Mouse (Mus musculus) embryonic facial prominence, embryonic 10.5 days (tissue): ENCODE results near the gene Atm. TPM values are rescaled to one million over a fixed set of nuclear protein-coding genes. Genes with fewer than 3 reads are reported as not detected.

ENCODE experiments used
- DNase-seq: peaks from one replicate; pipeline ENCODE4 v3.0.0-alpha.2; 2017; ENCODE audit warnings: low spot score
- H3K27ac ChIP-seq: fragments of 300-500 bp; sonication (generic); replicated peaks from 2 replicates; pipeline ENCODE4 v1.5.1; 2016; ENCODE audit warnings: mild to moderate bottlenecking
- H3K27me3 ChIP-seq: fragments of 300-500 bp; sonication (generic); replicated peaks from 2 replicates; pipeline ENCODE4 v1.6.1; 2016; ENCODE audit warnings: low read depth, mild to moderate bottlenecking; ENCODE audit not compliant: poor library complexity, severe bottlenecking
- H3K36me3 ChIP-seq: fragments of 300-500 bp; sonication (generic); replicated peaks from 2 replicates; pipeline ENCODE4 v1.6.1; 2016; ENCODE audit warnings: mild to moderate bottlenecking, moderate library complexity
- H3K4me1 ChIP-seq: fragments of 300-500 bp; sonication (generic); 2 replicates; pipeline ENCODE4 v1.6.1; 2016
- H3K4me3 ChIP-seq: fragments of 300-500 bp; sonication (generic); 2 replicates; pipeline ENCODE4 v1.5.1; 2016; ENCODE audit warnings: mild to moderate bottlenecking, moderate library complexity
- H3K9me3 ChIP-seq: fragments of 300-500 bp; sonication (generic); 2 replicates; pipeline ENCODE4 v1.6.1; 2016; ENCODE audit warnings: mild to moderate bottlenecking
- WGBS: fragments of 180-500 bp; shearing (Covaris S2); methylation state at CpG from one replicate; pipeline ENCODE4 v1.1.7; 2016; 5-methylcytosine and 5-hydroxymethylcytosine counted together
- polyA plus RNA-seq: library from polyadenylated mRNA; unstranded; fragments of >200 nt; fragmentation: Nextera tagmentation; extraction: Ambion mirVana; gene quantifications from 2 replicates; pipeline ENCODE4 v1.2.1, GENCODE M21; 2016

The Atm gene
- polyA plus RNA-seq, 1 experiment from 2014 or later: 19.3 TPM

GRCm38 (mm10) chr9:53472806-53473518 is 63.6 kb downstream of the Atm start:
- Histone ChIP-seq H3K36me3 (peaks cover 48% of the 10 kb centered on the region), H3K4me1 (no peaks in the 10 kb centered on the region), H3K9me3 (no peaks in the 10 kb centered on the region), H3K4me3 (no peak overlapping the region), H3K27me3 (no peaks in the 10 kb centered on the region), H3K27ac (no peak overlapping the region)
- no peak for DNase-seq
- WGBS: 90% methylated on average over 9 of the region's 9 CpGs

GRCm38 (mm10) chr9:53452038-53452437 is 84.5 kb downstream of the Atm start:
- DNase-seq: no peak
- Histone ChIP-seq H3K4me1 (no peaks in the 10 kb centered on the region), H3K9me3 (no peaks in the 10 kb centered on the region), H3K4me3 (no peak overlapping the region), H3K36me3 (peaks cover 90% of the 10 kb centered on the region), H3K27me3 (no peaks in the 10 kb centered on the region), H3K27ac (no peak overlapping the region)
- WGBS: 98% methylated on average over 2 of the region's 2 CpGs

- H3K4me3 ChIP-seq: no peak overlapping the region
- DNase-seq: no peak
- WGBS: 89% methylated on average over 1 of the region's 1 CpGs
- no peaks in the 10 kb centered on the region for H3K27me3 ChIP-seq
- no peaks in the 10 kb centered on the region for H3K9me3 ChIP-seq
- no peak overlapping the region for H3K27ac ChIP-seq
- no peaks in the 10 kb centered on the region for H3K4me1 ChIP-seq
- peaks cover 90% of the 10 kb centered on the region for H3K36me3 ChIP-seq
Measured at GRCm38 (mm10) chr9:53450609-53451008, 85.9 kb downstream of the Atm start.

GRCm38 (mm10) chr9:53435830-53436570 is 100.5 kb downstream of the Atm start:
- no peaks in the 10 kb centered on the region for H3K9me3 ChIP-seq
- no peak overlapping the region for H3K4me3 ChIP-seq
- H3K27me3 ChIP-seq: no peaks in the 10 kb centered on the region
- no peaks in the 10 kb centered on the region for H3K4me1 ChIP-seq
- DNase-seq: no peak
- H3K36me3 ChIP-seq: peaks cover 33% of the 10 kb centered on the region
- no peak overlapping the region for H3K27ac ChIP-seq
- 92% methylated on average over 14 of the region's 14 CpGs for WGBS

- WGBS: 85% methylated on average over 3 of the region's 3 CpGs
Measured at GRCm38 (mm10) chr9:53427638-53428037, 108.9 kb downstream of the Atm start.

GRCm38 (mm10) chr9:53426726-53427125 is 109.8 kb downstream of the Atm start:
- WGBS: 91% methylated on average over 3 of the region's 3 CpGs
- no peak for DNase-seq
- H3K9me3 ChIP-seq: no peaks in the 10 kb centered on the region
- H3K36me3 ChIP-seq: no peaks in the 10 kb centered on the region
- H3K27ac ChIP-seq: no peak overlapping the region
- no peaks in the 10 kb centered on the region for H3K4me1 ChIP-seq
- H3K27me3 ChIP-seq: no peaks in the 10 kb centered on the region
- H3K4me3 ChIP-seq: no peak overlapping the region

More at GRCm38 (mm10) chr9:53427638-53428037, 108.9 kb downstream of the Atm start:
- H3K4me1 ChIP-seq: no peaks in the 10 kb centered on the region
- DNase-seq: no peak
- H3K27me3 ChIP-seq: no peaks in the 10 kb centered on the region
- H3K4me3 ChIP-seq: no peak overlapping the region
- H3K27ac ChIP-seq: no peak overlapping the region
- H3K36me3 ChIP-seq: no peaks in the 10 kb centered on the region
- no peaks in the 10 kb centered on the region for H3K9me3 ChIP-seq

GRCm38 (mm10) chr9:53422133-53422896 is 114.2 kb downstream of the Atm start:
- no peak overlapping the region for H3K27ac ChIP-seq
- H3K4me3 ChIP-seq: no peak overlapping the region
- no peaks in the 10 kb centered on the region for H3K27me3 ChIP-seq
- H3K9me3 ChIP-seq: peaks cover 7% of the 10 kb centered on the region; the same call in 1 of the 2 replicates
- H3K36me3 ChIP-seq: no peaks in the 10 kb centered on the region
- DNase-seq: no peak
- 72% methylated on average over 9 of the region's 9 CpGs for WGBS
- H3K4me1 ChIP-seq: no peaks in the 10 kb centered on the region

- H3K36me3 ChIP-seq: no peaks in the 10 kb centered on the region
- H3K27me3 ChIP-seq: no peaks in the 10 kb centered on the region
- WGBS: 94% methylated on average over 3 of the region's 3 CpGs
- H3K4me1 ChIP-seq: peaks cover 13% of the 10 kb centered on the region
- no peak overlapping the region for H3K27ac ChIP-seq
- H3K4me3 ChIP-seq: no peak overlapping the region
- H3K9me3 ChIP-seq: no peaks in the 10 kb centered on the region
- no peak for DNase-seq
Measured at GRCm38 (mm10) chr9:53409427-53409826, 127.1 kb downstream of the Atm start.

- H3K27ac ChIP-seq: no peak overlapping the region
- no peak overlapping the region for H3K4me3 ChIP-seq
- DNase-seq: no peak
- H3K27me3 ChIP-seq: no peaks in the 10 kb centered on the region
- H3K9me3 ChIP-seq: no peaks in the 10 kb centered on the region
- 83% methylated on average over 2 of the region's 2 CpGs for WGBS
- no peaks in the 10 kb centered on the region for H3K36me3 ChIP-seq
- H3K4me1 ChIP-seq: peaks cover 15% of the 10 kb centered on the region
Measured at GRCm38 (mm10) chr9:53408953-53409361, 127.6 kb downstream of the Atm start.

GRCm38 (mm10) chr9:53408548-53408947 is 128.0 kb downstream of the Atm start:
- DNase-seq: no peak
- no peaks in the 10 kb centered on the region for H3K27me3 ChIP-seq
- H3K4me1 ChIP-seq: peaks cover 15% of the 10 kb centered on the region
- 89% methylated on average over 4 of the region's 4 CpGs for WGBS
- H3K9me3 ChIP-seq: no peaks in the 10 kb centered on the region
- H3K36me3 ChIP-seq: no peaks in the 10 kb centered on the region
- no peak overlapping the region for H3K4me3 ChIP-seq
- H3K27ac ChIP-seq: no peak overlapping the region

GRCm38 (mm10) chr9:53404753-53405722 is 131.5 kb downstream of the Atm start:
- Histone ChIP-seq H3K9me3 (no peaks in the 10 kb centered on the region), H3K36me3 (no peaks in the 10 kb centered on the region), H3K4me1 (peaks cover 25% of the 10 kb centered on the region), H3K27me3 (no peaks in the 10 kb centered on the region), H3K27ac (peak overlapping the region; percentile 86), H3K4me3 (peak overlapping the region; percentile 56)
- WGBS: 31% methylated on average over 21 of the region's 21 CpGs
- peak; percentile 89 for DNase-seq
